29 mouse cellular contexts compared by ENCODE assay signal in the genomic region with DNA sequence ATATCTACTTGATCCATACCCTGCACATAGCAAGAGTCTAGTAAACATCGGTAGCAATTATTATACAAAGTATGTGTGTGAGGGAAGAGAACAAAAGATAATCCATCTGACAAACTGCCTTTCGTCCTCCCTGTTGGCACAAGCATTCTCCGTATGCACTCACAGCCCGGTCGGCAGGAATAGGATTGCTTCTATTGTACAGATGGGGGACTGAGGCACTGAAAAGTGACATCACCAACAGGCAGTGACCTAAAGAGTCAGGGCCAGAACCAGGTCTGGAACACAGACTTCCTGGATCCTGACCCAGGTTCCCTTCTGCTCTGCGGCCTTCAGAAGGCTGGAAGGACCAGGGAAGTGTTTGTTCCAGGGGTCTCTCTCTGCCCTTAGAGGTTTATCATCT.
"Had no signal": no experiment of that assay in that cellular context is flagged by ENCODE, and none has a peak within 500 bp of the region (broad histone marks: within the 10 kb centered on the region; RNA-seq: fewer than 3 reads in every experiment).

No protein-coding gene starts in this region.

- DNase-seq: heart, postnatal 10 days; heart, postnatal 14 days; heart, postnatal 36 days; heart, postnatal 4 days; kidney, adult 11 months; kidney, adult 18-20 months; kidney, adult 2 months; kidney, adult 8-10 months; kidney, adult 9 months; kidney, postnatal 10 days; kidney, postnatal 14 days; kidney, postnatal 25 days; kidney, postnatal 36 days; kidney, postnatal 4 days; layer of hippocampus, adult 9-11 months; layer of hippocampus, postnatal 36 days had no signal

- H3K4me3 ChIP-seq: heart, embryonic 12.5 days; heart, embryonic 13.5 days; heart, embryonic 15.5 days; hindbrain, embryonic 10.5 days; hindbrain, embryonic 12.5 days; hindbrain, embryonic 13.5 days; hindbrain, embryonic 15.5 days; intestine, embryonic 15.5 days; kidney, embryonic 15.5 days; left cerebral cortex, adult 2 months had no signal

- H3K36me3 ChIP-seq: heart, embryonic 12.5 days; heart, embryonic 13.5 days; heart, embryonic 15.5 days; hindbrain, embryonic 10.5 days; hindbrain, embryonic 12.5 days; hindbrain, embryonic 13.5 days; hindbrain, embryonic 15.5 days; intestine, embryonic 15.5 days; kidney, embryonic 15.5 days had no signal

- H3K9me3 ChIP-seq: heart, embryonic 12.5 days; heart, embryonic 13.5 days; heart, embryonic 15.5 days; hindbrain, embryonic 10.5 days; hindbrain, embryonic 12.5 days; hindbrain, embryonic 13.5 days; hindbrain, embryonic 15.5 days; intestine, embryonic 15.5 days; kidney, embryonic 15.5 days had no signal

- H3K27ac ChIP-seq: heart, embryonic 13.5 days; heart, embryonic 15.5 days; hindbrain, embryonic 10.5 days; hindbrain, embryonic 12.5 days; hindbrain, embryonic 13.5 days; hindbrain, embryonic 14.5 days; hindbrain, embryonic 15.5 days; hindbrain, postnatal 0 days; intestine, embryonic 15.5 days; kidney, embryonic 15.5 days; kidney, postnatal 0 days; left cerebral cortex, adult 2 months had no signal

- H3K4me1 ChIP-seq: hindbrain, embryonic 10.5 days; hindbrain, embryonic 12.5 days; hindbrain, embryonic 13.5 days; hindbrain, embryonic 15.5 days; intestine, embryonic 15.5 days; kidney, embryonic 15.5 days had no signal

- H3K27me3 ChIP-seq: heart, embryonic 12.5 days; heart, embryonic 13.5 days; heart, embryonic 15.5 days; hindbrain, embryonic 12.5 days; hindbrain, embryonic 13.5 days; hindbrain, embryonic 15.5 days; intestine, embryonic 15.5 days had no signal
